8 mouse cellular contexts compared by ENCODE assay signal in the genomic region with DNA sequence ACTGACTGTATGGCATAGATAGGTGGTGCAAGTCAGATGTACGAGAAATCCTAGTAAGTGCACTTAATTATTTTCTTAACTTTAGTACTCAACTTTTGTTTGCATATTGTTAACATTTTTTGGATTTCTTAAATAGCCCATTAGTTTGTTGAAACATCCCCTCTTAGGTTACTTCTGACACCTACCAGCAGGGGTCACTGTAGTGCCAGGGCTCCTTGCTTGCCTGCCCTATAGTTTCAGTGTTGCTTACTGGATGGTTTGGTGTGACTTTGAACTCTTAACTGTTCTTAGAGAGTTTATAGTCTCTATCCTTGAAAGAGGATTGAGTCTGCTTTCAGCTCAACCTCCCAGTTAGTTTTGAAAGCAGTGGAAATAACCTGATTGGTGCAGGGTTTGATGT. TPM values are rescaled to one million over a fixed set of nuclear protein-coding genes. Genes with fewer than 3 reads are reported as not detected.
DNase-seq lines count a peak whose midpoint lies in the region; ATAC-seq and TF ChIP-seq lines count a peak whose summit lies in the region.

No protein-coding gene starts in this region.

- H3K4me1 ChIP-seq in intestine, embryonic 14.5 days (replicated peaks; ENCODE audit: control insufficient read depth, insufficient read depth, low read length): no peaks in the 10 kb centered on the region
- H3K4me1 ChIP-seq in intestine, embryonic 15.5 days (replicated peaks): no peaks in the 10 kb centered on the region
- H3K4me1 ChIP-seq in G1E (ENCODE audit: insufficient read depth, low read depth, low read length): no peaks in the 10 kb centered on the region
- H3K4me1 ChIP-seq in stomach, postnatal 0 days (replicated peaks; ENCODE audit: control insufficient read depth, insufficient read depth): no peaks in the 10 kb centered on the region

- no peaks in the 10 kb centered on the region for H3K9me3 ChIP-seq in intestine, embryonic 14.5 days (ENCODE audit: control insufficient read depth, low read length)
- H3K9me3 ChIP-seq in intestine, embryonic 15.5 days: no peaks in the 10 kb centered on the region
- H3K9me3 ChIP-seq in G1E (replicated peaks): no peaks in the 10 kb centered on the region
- no peaks in the 10 kb centered on the region for H3K9me3 ChIP-seq in stomach, postnatal 0 days (ENCODE audit: control insufficient read depth, low read length)

- no peak overlapping the region for H3K4me2 ChIP-seq in intestine, embryonic 14.5 days (ENCODE audit: low read length)
- no peak overlapping the region for H3K4me2 ChIP-seq in intestine, embryonic 15.5 days (replicated peaks)
- H3K4me2 ChIP-seq in stomach, postnatal 0 days (replicated peaks; ENCODE audit: low read depth): no peak overlapping the region

- TF ChIP-seq EP300 in stomach, postnatal 0 days (optimal IDR thresholded peaks at IDR 0.05): no peak

- H3K27me3 ChIP-seq in intestine, embryonic 14.5 days (replicated peaks; ENCODE audit: control insufficient read depth, insufficient read depth, low read length): no peaks in the 10 kb centered on the region
- H3K27me3 ChIP-seq in intestine, embryonic 15.5 days (replicated peaks): no peaks in the 10 kb centered on the region
- no peaks in the 10 kb centered on the region for H3K27me3 ChIP-seq in G1E (ENCODE audit: insufficient read depth, low read length)
- H3K27me3 ChIP-seq in stomach, postnatal 0 days (ENCODE audit: control insufficient read depth, insufficient read depth, low read length): no peaks in the 10 kb centered on the region

- WGBS in intestine, embryonic 14.5 days: 46% methylated on average over 1 of the region's 1 CpGs
- 39% methylated on average over 1 of the region's 1 CpGs for WGBS in intestine, embryonic 15.5 days
- 23% methylated on average over 1 of the region's 1 CpGs for WGBS in stomach, postnatal 0 days

- TF ChIP-seq CTCF in G1E (IDR thresholded peaks at IDR 0.05; ENCODE audit: low read depth, low read length): peak; percentile 79
- TF ChIP-seq CTCF in gastrocnemius, adult 2 months (IDR thresholded peaks at IDR 0.05): peak; percentile 96
- peak; percentile 95 for TF ChIP-seq CTCF in stomach, postnatal 0 days (IDR thresholded peaks at IDR 0.05; ENCODE audit: low read depth)

- H3K36me3 ChIP-seq in intestine, embryonic 14.5 days (ENCODE audit: control insufficient read depth, insufficient read depth, low read length): 0 out of 2 replicates have a peak, but pooled peaks cover 15% of the 10 kb centered on the region
- peaks cover 4% of the 10 kb centered on the region; the same call in 1 of the 2 replicates for H3K36me3 ChIP-seq in intestine, embryonic 15.5 days
- peaks cover 54% of the 10 kb centered on the region for H3K36me3 ChIP-seq in G1E (replicated peaks)
- H3K36me3 ChIP-seq in stomach, postnatal 0 days (ENCODE audit: control insufficient read depth, insufficient read depth, low read length): peaks cover 6% of the 10 kb centered on the region; the same call in 1 of the 2 replicates

- DNase-seq in intestine, embryonic 14.5 days (ENCODE audit: low spot score): peak; percentile 74
- DNase-seq in G1E (ENCODE audit: low spot score): peak; percentile 13
- DNase-seq in gastrocnemius, adult 2 months: peak; percentile 69
- peak; percentile 59 to 72 for DNase-seq in layer of hippocampus, postnatal 10 days (ENCODE audit: low spot score in 2 of 2)
- peak; percentile 74 for DNase-seq in mesoderm, embryonic 11.5 days (ENCODE audit: low read depth, low spot score)
- DNase-seq in stomach, postnatal 0 days (ENCODE audit: low spot score): peak; percentile 69

- ATAC-seq in intestine, embryonic 14.5 days (replicated peaks; ENCODE audit: low FRiP score, low TSS enrichment, low read depth): no peak
- no peak for ATAC-seq in intestine, embryonic 15.5 days
- peak; percentile 49 for ATAC-seq in G1E (ENCODE audit: extremely low read depth, insufficient number of reproducible peaks, low FRiP score, poor library complexity, severe bottlenecking)
- peak; percentile 36; the same call in 1 of the 2 replicates for ATAC-seq in cerebellum, adult (ENCODE audit: insufficient number of reproducible peaks, low FRiP score, low TSS enrichment)
- ATAC-seq in stomach, postnatal 0 days (ENCODE audit: low FRiP score, low TSS enrichment): no peak

- intact Hi-C loops in gastrocnemius, adult 2 months (cut with DNase I): loop anchor here (2.0 kb wide), 2 partner anchors 81 to 187 kb away; no protein-coding TSS in a partner anchor

- H3K4me3 ChIP-seq in intestine, embryonic 14.5 days (ENCODE audit: low read depth, low read length): no peak overlapping the region
- H3K4me3 ChIP-seq in intestine, embryonic 15.5 days (replicated peaks): no peak overlapping the region
- H3K4me3 ChIP-seq in G1E (ENCODE audit: low read depth, low read length): no peak overlapping the region
- H3K4me3 ChIP-seq in gastrocnemius, adult 2 months: no peak overlapping the region
- H3K4me3 ChIP-seq in stomach, postnatal 0 days (ENCODE audit: low read depth, low read length): no peak overlapping the region

- H3K27ac ChIP-seq in intestine, embryonic 14.5 days (ENCODE audit: low read depth): no peak overlapping the region
- H3K27ac ChIP-seq in intestine, embryonic 15.5 days: no peak overlapping the region
- no peak overlapping the region for H3K27ac ChIP-seq in gastrocnemius, adult 2 months
- no peak overlapping the region for H3K27ac ChIP-seq in stomach, postnatal 0 days (replicated peaks)

- no peak overlapping the region for H3K9ac ChIP-seq in intestine, embryonic 14.5 days (ENCODE audit: low read length)
- no peak overlapping the region for H3K9ac ChIP-seq in intestine, embryonic 15.5 days
- no peak overlapping the region for H3K9ac ChIP-seq in stomach, postnatal 0 days (ENCODE audit: low read length)

RNA-seq across cellular contexts. Expression of a gene that starts 51.6 kb away (rescaled TPM):
- 35.6 and 38.4 TPM in 2 replicates for polyA plus RNA-seq in intestine, embryonic 14.5 days (2014; fragmentation: Nextera tagmentation; extraction: Ambion mirVana)
- 29.3 and 32.9 TPM in 2 replicates for polyA plus RNA-seq in intestine, embryonic 15.5 days (2015; fragmentation: Nextera tagmentation; extraction: Ambion mirVana)
- total RNA-seq in G1E (2014; fragmentation: Nextera tagmentation) (80.7 and 87.7 TPM in 2 replicates), G1E (2017) (64.7 and 77.9 TPM in 2 replicates)
- polyA plus RNA-seq in G1E (2012): 10.4 and 11.2 TPM in 2 replicates
- total RNA-seq in gastrocnemius, adult 2 months (2021): 10 to 100 TPM; 17.7 to 25.4 TPM
- 10 to 100 TPM; 58.4 to 58.7 TPM for total RNA-seq in layer of hippocampus, postnatal 10 days (2021)
- polyA plus RNA-seq in stomach, postnatal 0 days (2015; fragmentation: Nextera tagmentation; extraction: Ambion mirVana): 11.8 and 12.4 TPM in 2 replicates

RNA-seq across cellular contexts. Expression of a gene that starts 54.8 kb away (rescaled TPM):
- polyA plus RNA-seq in intestine, embryonic 14.5 days (2014; fragmentation: Nextera tagmentation; extraction: Ambion mirVana): 8.0 and 9.3 TPM in 2 replicates
- polyA plus RNA-seq in intestine, embryonic 15.5 days (2015; fragmentation: Nextera tagmentation; extraction: Ambion mirVana): 6.8 and 8.5 TPM in 2 replicates
- 1.3 and 2.7 TPM in 2 replicates for total RNA-seq in G1E (2014; fragmentation: Nextera tagmentation)
- total RNA-seq in G1E (2017): 3.0 and 3.1 TPM in 2 replicates
- polyA plus RNA-seq in G1E (2012): 0.44 and 0.51 TPM in 2 replicates
- 1 to 10 TPM; 2.7 to 3.0 TPM for total RNA-seq in gastrocnemius, adult 2 months (2021)
- total RNA-seq in layer of hippocampus, postnatal 10 days (2021): 10 to 100 TPM; 12.3 to 12.8 TPM
- polyA plus RNA-seq in stomach, postnatal 0 days (2015; fragmentation: Nextera tagmentation; extraction: Ambion mirVana): 10.3 and 10.6 TPM in 2 replicates

Comparison
In these comparisons a context has a peak if more than half of its experiments do, and no peak if none do; other contexts are left out.
1. ATAC-seq: peak in G1E (single experiment) and cerebellum, adult (single experiment); none in intestine, embryonic 14.5 days (single experiment), intestine, embryonic 15.5 days (single experiment) and stomach, postnatal 0 days (single experiment).
2. DNase-seq: peak in every context shown above with its lines; median percentile 74 in intestine, embryonic 14.5 days; 74 in mesoderm, embryonic 11.5 days; 69 in gastrocnemius, adult 2 months; 69 in stomach, postnatal 0 days; 66 in layer of hippocampus, postnatal 10 days; 13 in G1E.
3. Peak in every context shown above with its lines, with median percentiles within 50 percentile points of each other: CTCF ChIP-seq.